Mouse (Mus musculus): Measurements from ENCODE around the gene Pon2. TPM values are rescaled to one million over a fixed set of nuclear protein-coding genes. Genes with fewer than 3 reads are reported as not detected.
"Not testable (repeated sequence)": the region's sequence is repeated elsewhere in the genome, so short reads cannot be mapped to it uniquely, and the experiment has no call there.

Gene Pon2
- polyA plus RNA-seq, 1 experiment, result 14.0 TPM

- TF ChIP-seq POLR2A (IDR thresholded peaks at IDR 0.05; ENCODE audit: borderline replicate concordance, extremely low read depth, insufficient read depth, insufficient read length, poor library complexity, severe bottlenecking) (no peak), CTCF (IDR thresholded peaks at IDR 0.05; ENCODE audit: borderline replicate concordance, extremely low read depth, insufficient read depth, insufficient read length) (no peak)
- no peak for DNase-seq (ENCODE audit: low read depth)
These were observed 43.4 kb downstream of the Pon2 start for GRCm38 (mm10) chr6:5254869-5255268.

DNA sequence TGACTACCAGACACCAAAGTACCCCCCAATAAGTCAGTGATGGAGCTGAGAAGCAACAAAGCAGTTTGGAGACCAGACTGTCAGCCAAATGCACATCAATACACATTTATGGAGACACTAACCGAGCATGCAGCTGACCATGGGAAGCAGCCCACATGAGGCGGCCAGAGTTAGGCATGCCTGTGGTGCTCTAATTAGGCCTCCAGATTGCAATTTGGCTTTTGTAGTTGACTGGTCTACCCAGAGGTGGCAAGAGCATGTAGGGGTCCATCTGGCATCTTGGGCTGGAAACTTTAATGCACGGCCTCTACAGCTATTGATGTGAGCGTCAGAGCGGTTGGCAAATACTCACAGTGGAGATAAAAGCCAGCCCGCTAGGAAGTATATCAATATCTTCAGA, 52.3 kb downstream of the Pon2 start:
- TF ChIP-seq POLR2A (IDR thresholded peaks at IDR 0.05; ENCODE audit: borderline replicate concordance, extremely low read depth, insufficient read depth, insufficient read length, poor library complexity, severe bottlenecking), result no peak
- no peak for TF ChIP-seq CTCF (IDR thresholded peaks at IDR 0.05; ENCODE audit: borderline replicate concordance, extremely low read depth, insufficient read depth, insufficient read length)
- peak; percentile 10 for DNase-seq (ENCODE audit: low read depth)

GRCm38 (mm10) chr6:5238799-5239198, 59.5 kb downstream of the Pon2 start:
- TF ChIP-seq CTCF (IDR thresholded peaks at IDR 0.05; ENCODE audit: borderline replicate concordance, extremely low read depth, insufficient read depth, insufficient read length), result no peak
- no peak for TF ChIP-seq POLR2A (IDR thresholded peaks at IDR 0.05; ENCODE audit: borderline replicate concordance, extremely low read depth, insufficient read depth, insufficient read length, poor library complexity, severe bottlenecking)
- no peak for DNase-seq (ENCODE audit: low read depth)

- DNase-seq (ENCODE audit: low read depth), result no peak
These were observed 60.7 kb downstream of the Pon2 start for GRCm38 (mm10) chr6:5237510-5237909.

DNA sequence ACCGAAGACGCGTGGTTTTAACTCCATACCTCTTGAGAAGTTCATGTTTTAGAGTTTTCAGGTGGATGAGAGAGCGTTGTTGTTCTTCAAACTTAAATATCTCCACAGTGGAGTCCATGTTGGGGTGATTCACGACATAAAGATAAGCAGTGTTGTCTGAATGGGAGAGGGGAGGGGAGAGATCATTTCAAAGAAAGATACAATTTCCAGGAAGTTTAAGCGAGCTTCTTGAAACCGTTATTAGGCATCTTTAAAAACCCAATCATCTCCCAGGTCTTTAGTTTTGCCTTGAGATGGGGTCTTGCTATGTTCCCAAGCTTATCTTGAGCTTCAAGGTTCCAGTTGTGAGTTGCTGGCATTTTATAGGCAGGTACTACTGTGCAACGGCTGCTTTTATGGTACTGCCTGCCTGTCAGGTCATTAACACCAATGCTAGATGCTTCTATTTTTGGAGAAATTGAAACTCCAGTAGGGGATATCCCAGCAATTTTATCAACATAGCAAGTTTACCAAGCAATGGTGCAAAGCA, 61.3 kb downstream of the Pon2 start:
- TF ChIP-seq CTCF (IDR thresholded peaks at IDR 0.05; ENCODE audit: borderline replicate concordance, extremely low read depth, insufficient read depth, insufficient read length), result no peak
- no peak for TF ChIP-seq POLR2A (IDR thresholded peaks at IDR 0.05; ENCODE audit: borderline replicate concordance, extremely low read depth, insufficient read depth, insufficient read length, poor library complexity, severe bottlenecking)
- DNase-seq (ENCODE audit: low read depth), result no peak

More at GRCm38 (mm10) chr6:5237510-5237909, 60.7 kb downstream of the Pon2 start:
- TF ChIP-seq CTCF (IDR thresholded peaks at IDR 0.05; ENCODE audit: borderline replicate concordance, extremely low read depth, insufficient read depth, insufficient read length) (no peak), POLR2A (IDR thresholded peaks at IDR 0.05; ENCODE audit: borderline replicate concordance, extremely low read depth, insufficient read depth, insufficient read length, poor library complexity, severe bottlenecking) (no peak)

- DNase-seq (ENCODE audit: low read depth), result no peak
- TF ChIP-seq POLR2A (IDR thresholded peaks at IDR 0.05; ENCODE audit: borderline replicate concordance, extremely low read depth, insufficient read depth, insufficient read length, poor library complexity, severe bottlenecking), result no peak
- no peak for TF ChIP-seq CTCF (IDR thresholded peaks at IDR 0.05; ENCODE audit: borderline replicate concordance, extremely low read depth, insufficient read depth, insufficient read length)
These were observed 63.7 kb downstream of the Pon2 start for GRCm38 (mm10) chr6:5234563-5234962.

- no peak for DNase-seq (ENCODE audit: low read depth)
- TF ChIP-seq CTCF (IDR thresholded peaks at IDR 0.05; ENCODE audit: borderline replicate concordance, extremely low read depth, insufficient read depth, insufficient read length), result no peak
- TF ChIP-seq POLR2A (IDR thresholded peaks at IDR 0.05; ENCODE audit: borderline replicate concordance, extremely low read depth, insufficient read depth, insufficient read length, poor library complexity, severe bottlenecking), result no peak
These were observed 64.4 kb downstream of the Pon2 start for GRCm38 (mm10) chr6:5233812-5234211.

DNA sequence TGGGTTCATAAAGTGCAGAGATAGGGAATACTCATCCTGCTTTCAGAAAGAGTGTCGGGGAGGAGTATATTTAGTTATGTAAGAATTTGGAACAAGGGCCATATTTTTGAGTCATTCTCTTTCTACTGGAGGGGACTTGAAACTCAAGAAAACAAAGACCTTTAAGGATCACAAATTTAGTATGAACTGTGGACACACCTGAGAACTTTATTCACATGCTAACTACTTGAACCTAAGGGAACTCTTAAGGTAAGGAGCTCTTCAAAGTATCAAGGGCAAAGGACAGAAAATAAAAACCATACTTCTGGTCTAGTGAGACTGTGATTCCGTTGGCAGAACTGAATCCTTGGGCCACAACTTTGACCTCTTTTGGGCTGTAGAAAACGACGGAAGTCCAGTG, 66.2 kb downstream of the Pon2 start:
- no peak for TF ChIP-seq POLR2A (IDR thresholded peaks at IDR 0.05; ENCODE audit: borderline replicate concordance, extremely low read depth, insufficient read depth, insufficient read length, poor library complexity, severe bottlenecking)
- TF ChIP-seq CTCF (IDR thresholded peaks at IDR 0.05; ENCODE audit: borderline replicate concordance, extremely low read depth, insufficient read depth, insufficient read length), result no peak
- no peak for DNase-seq (ENCODE audit: low read depth)

GRCm38 (mm10) chr6:5230261-5230660, 68.0 kb downstream of the Pon2 start:
- no peak for DNase-seq (ENCODE audit: low read depth)
- TF ChIP-seq POLR2A (IDR thresholded peaks at IDR 0.05; ENCODE audit: borderline replicate concordance, extremely low read depth, insufficient read depth, insufficient read length, poor library complexity, severe bottlenecking), result no peak
- TF ChIP-seq CTCF (IDR thresholded peaks at IDR 0.05; ENCODE audit: borderline replicate concordance, extremely low read depth, insufficient read depth, insufficient read length), result no peak

- not testable (repeated sequence) for DNase-seq (ENCODE audit: low read depth)
These were observed 74.7 kb downstream of the Pon2 start for GRCm38 (mm10) chr6:5223551-5223950.

DNA sequence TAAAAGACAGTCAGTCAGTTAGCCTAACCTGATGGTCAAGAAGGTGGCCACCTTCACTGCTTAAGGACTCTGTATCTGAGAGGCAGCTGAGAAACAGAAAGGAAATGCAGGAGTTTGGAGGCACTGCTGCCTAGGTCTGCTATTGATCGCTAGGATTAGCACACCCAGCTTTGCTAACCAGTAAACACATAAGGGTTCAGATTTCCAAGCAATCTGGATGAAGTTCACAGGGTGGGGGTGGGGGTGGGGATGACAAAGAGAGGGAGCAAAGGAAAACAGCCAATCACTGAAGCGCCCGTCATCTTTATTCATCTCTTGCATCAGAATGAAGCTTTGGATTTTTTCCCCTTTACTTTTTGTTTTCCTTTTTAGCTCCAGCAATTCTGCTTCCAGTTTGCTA, 76.2 kb downstream of the Pon2 start:
- DNase-seq (ENCODE audit: low read depth), result no peak
- TF ChIP-seq POLR2A (IDR thresholded peaks at IDR 0.05; ENCODE audit: borderline replicate concordance, extremely low read depth, insufficient read depth, insufficient read length, poor library complexity, severe bottlenecking), result no peak
- no peak for TF ChIP-seq CTCF (IDR thresholded peaks at IDR 0.05; ENCODE audit: borderline replicate concordance, extremely low read depth, insufficient read depth, insufficient read length)

- no peak for TF ChIP-seq CTCF (IDR thresholded peaks at IDR 0.05; ENCODE audit: borderline replicate concordance, extremely low read depth, insufficient read depth, insufficient read length)
- no peak for DNase-seq (ENCODE audit: low read depth)
These were observed 80.1 kb downstream of the Pon2 start for GRCm38 (mm10) chr6:5218190-5218589.

Other genes with a start within 250 kb of the Pon2 start
- 0.06 and 0.18 TPM in 2 replicates for gene Pon1, start 104.5 kb downstream of the Pon2 start, polyA plus RNA-seq (2012; rRNA removed)
- 2.3 and 3.5 TPM in 2 replicates for gene Pon3, start 42.2 kb downstream of the Pon2 start, polyA plus RNA-seq (2012; rRNA removed)
- gene Asb4, start 84.9 kb upstream of the Pon2 start, polyA plus RNA-seq (2012; rRNA removed), result 19.1 and 20.4 TPM in 2 replicates
- gene Pdk4, start 197.9 kb upstream of the Pon2 start, polyA plus RNA-seq (2012; rRNA removed), result 1.1 and 1.3 TPM in 2 replicates

All from brain, embryonic 14.5 days (tissue).